Mouse (Mus musculus) limb, embryonic 13.5 days (tissue): ENCODE measurements around the gene Gm27021. TPM values are rescaled to one million over a fixed set of nuclear protein-coding genes. Genes with fewer than 3 reads are reported as not detected.

Source experiments
- ATAC-seq: fragments of 200-750 bp; cut with Nextera tagmentation; 2 replicates; pipeline ENCODE4 v1.8.0; 2017; ENCODE audit warnings: low read depth, moderate number of reproducible peaks, moderate TSS enrichment; ENCODE audit not compliant: low FRiP score
- H3K27ac ChIP-seq: fragments of 300-500 bp; sonication (generic); 2 replicates; pipeline ENCODE4 v1.5.1; 2015; ENCODE audit warnings: inconsistent platforms, mild to moderate bottlenecking, moderate library complexity
- H3K27me3 ChIP-seq: fragments of 300-500 bp; sonication (generic); 2 replicates; pipeline ENCODE4 v1.6.1; 2015; ENCODE audit warnings: mild to moderate bottlenecking, inconsistent platforms
- H3K36me3 ChIP-seq: fragments of 300-500 bp; sonication (generic); 2 replicates; pipeline ENCODE4 v1.6.1; 2015; ENCODE audit warnings: inconsistent platforms, mild to moderate bottlenecking, moderate library complexity
- H3K4me1 ChIP-seq: fragments of 300-500 bp; sonication (generic); 2 replicates; pipeline ENCODE4 v1.6.1; 2015; ENCODE audit warnings: inconsistent platforms
- H3K4me2 ChIP-seq: fragments of 300-500 bp; sonication (generic); replicated peaks from 2 replicates; pipeline ENCODE4 v1.6.1; 2015; ENCODE audit warnings: inconsistent platforms, mild to moderate bottlenecking, moderate library complexity
- H3K4me3 ChIP-seq: fragments of 300-500 bp; sonication (generic); 2 replicates; pipeline ENCODE4 v1.5.1; 2015; ENCODE audit warnings: moderate library complexity, mild to moderate bottlenecking, inconsistent platforms
- H3K9ac ChIP-seq: fragments of 300-500 bp; sonication (generic); 2 replicates; pipeline ENCODE4 v1.6.1; 2015; ENCODE audit warnings: mild to moderate bottlenecking, inconsistent platforms
- H3K9me3 ChIP-seq: fragments of 300-500 bp; sonication (generic); 2 replicates; pipeline ENCODE4 v1.6.1; 2016; ENCODE audit warnings: inconsistent platforms
- WGBS: fragments of 180-500 bp; shearing (Covaris S2); methylation state at CpG from one replicate; pipeline ENCODE4 v1.1.7; 2015; 5-methylcytosine and 5-hydroxymethylcytosine counted together
- polyA plus RNA-seq: library from polyadenylated mRNA; unstranded; fragments of >200 nt; fragmentation: Nextera tagmentation; extraction: Ambion mirVana; gene quantifications from 2 replicates; pipeline ENCODE4 v1.2.1, GENCODE M21; 2015

The Gm27021 gene
- 5.5 and 7.8 TPM in 2 replicates for polyA plus RNA-seq

DNA sequence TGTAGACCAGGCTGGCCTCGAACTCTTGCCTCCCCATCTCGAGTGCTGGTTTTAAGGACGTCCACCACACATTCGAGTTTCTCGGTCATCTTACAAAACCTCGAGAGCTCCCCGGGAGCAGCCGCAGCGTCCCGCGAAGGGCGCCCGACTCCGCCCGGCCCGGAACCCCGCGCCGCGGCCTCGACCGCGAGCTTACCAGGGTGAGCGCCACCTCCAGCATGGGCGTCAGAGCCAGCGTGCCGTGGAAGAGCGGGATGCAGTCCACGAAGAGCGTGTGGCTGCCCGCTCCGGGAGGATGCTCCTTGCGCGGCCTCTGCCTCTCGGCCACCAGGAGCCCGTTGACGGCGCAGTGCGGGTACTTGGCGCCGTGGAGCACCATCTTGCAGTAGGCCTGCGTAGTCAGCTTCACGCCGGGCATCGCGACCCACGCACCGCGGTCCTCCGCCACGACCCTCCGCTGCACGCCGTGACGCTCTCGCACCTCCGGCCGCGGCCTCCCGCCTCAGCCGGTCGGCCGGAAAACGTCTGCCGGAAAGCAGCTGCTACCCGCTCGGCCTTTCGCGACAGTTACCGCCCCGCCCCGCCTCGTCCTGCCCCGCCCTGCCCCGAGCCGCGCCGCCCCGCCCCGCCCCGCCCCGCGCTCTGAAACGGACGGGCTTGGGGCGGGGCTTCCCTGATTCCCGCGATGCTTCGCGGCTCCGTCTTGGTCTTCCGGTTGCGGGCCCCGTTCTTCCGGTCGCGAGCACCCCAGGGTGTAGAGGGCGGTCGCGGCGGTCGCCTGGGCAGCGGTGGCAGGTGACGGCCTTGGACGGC, at the start of gene Gm27021, which contains the start of gene Cox4i1:
Gene Gm27021, minus strand, starts transcription at position 519 of the 813 bp plus-strand sequence.
Gene Cox4i1, plus strand, starts transcription at position 662 of the 813 bp plus-strand sequence.
- WGBS: under 1% methylated on average over 97 of the region's 105 CpGs
- Histone ChIP-seq H3K27me3 (no peaks in the 10 kb centered on the region), H3K4me2 (peak within 1 kb of the TSS; percentile 92), H3K9ac (peak within 1 kb of the TSS; percentile 98), H3K4me3 (peak within 1 kb of the TSS; percentile 97), H3K27ac (peak within 1 kb of the TSS; percentile 87), H3K4me1 (peaks cover 41% of the 10 kb centered on the region), H3K9me3 (no peaks in the 10 kb centered on the region), H3K36me3 (peaks cover 39% of the 10 kb centered on the region)
- ATAC-seq: peak; percentile 92

DNA sequence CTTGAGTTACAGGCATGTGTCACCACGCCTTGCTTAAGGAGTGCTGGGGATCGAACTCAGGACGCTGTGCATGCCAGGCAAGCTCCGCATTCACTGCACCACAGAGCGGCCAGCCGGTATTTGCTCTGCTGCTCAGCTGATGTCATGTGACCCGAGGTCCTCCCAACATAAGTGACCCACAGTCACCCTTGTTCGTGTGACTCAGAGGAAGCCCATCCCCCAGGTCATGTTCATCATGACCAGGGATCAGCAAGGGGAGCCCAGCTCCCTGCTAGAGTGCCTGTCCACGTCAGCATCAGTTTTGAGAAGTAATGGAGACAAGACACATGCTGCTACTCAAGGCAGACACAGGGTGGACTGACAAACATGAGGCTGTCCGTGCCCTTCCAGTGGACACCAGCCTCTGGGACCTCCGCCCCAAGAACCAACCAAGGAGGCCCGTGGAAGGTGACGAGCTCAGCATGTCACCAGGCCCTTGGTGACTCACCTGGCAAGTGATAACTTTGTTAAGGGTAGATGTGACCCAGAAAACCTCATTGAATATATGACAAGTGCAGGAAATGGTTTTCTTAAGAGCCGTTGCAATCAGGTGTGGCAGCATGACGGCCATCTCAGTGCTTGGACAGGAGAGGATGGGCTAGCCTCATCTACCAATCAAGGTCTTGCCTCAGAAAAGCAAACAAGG, 48.3 kb upstream of the Gm27021 start:
- H3K4me2 ChIP-seq: no peak overlapping the region
- H3K4me1 ChIP-seq: peaks cover 7% of the 10 kb centered on the region; the same call in 1 of the 2 replicates
- ATAC-seq: no peak
- no peaks in the 10 kb centered on the region for H3K9me3 ChIP-seq
- no peak overlapping the region for H3K4me3 ChIP-seq
- H3K36me3 ChIP-seq: no peaks in the 10 kb centered on the region
- H3K27ac ChIP-seq: no peak overlapping the region
- 81% methylated on average over 15 of the region's 15 CpGs for WGBS
- no peak overlapping the region for H3K9ac ChIP-seq
- H3K27me3 ChIP-seq: peaks cover 3% of the 10 kb centered on the region; the same call in 1 of the 2 replicates

DNA sequence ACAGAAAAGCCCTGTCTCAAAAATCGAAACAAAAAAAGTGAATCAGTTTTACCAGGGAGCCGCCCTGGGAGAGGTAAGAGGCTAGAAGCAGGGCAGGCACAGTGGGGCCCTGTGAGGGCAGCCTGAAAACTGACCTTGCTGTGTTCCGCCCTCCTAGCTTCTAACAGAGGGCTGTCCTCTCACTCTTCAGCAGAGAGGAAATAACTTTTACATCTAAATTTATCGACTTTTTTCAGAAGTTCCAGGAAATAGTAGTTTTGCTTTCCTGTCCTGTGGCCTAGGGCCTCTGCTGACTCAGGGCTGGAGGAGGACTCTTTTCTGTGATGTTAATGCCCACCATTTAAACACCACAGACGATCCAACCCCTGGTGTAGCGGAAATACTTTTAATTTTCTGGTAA, 47.3 kb upstream of the Gm27021 start:
- Histone ChIP-seq H3K9me3 (no peaks in the 10 kb centered on the region), H3K36me3 (no peaks in the 10 kb centered on the region), H3K4me3 (no peak overlapping the region), H3K27me3 (no peaks in the 10 kb centered on the region), H3K9ac (no peak overlapping the region), H3K4me1 (peaks cover 7% of the 10 kb centered on the region; the same call in 1 of the 2 replicates), H3K4me2 (no peak overlapping the region), H3K27ac (no peak overlapping the region)
- ATAC-seq: no peak
- WGBS: 72% methylated on average over 6 of the region's 6 CpGs

DNA sequence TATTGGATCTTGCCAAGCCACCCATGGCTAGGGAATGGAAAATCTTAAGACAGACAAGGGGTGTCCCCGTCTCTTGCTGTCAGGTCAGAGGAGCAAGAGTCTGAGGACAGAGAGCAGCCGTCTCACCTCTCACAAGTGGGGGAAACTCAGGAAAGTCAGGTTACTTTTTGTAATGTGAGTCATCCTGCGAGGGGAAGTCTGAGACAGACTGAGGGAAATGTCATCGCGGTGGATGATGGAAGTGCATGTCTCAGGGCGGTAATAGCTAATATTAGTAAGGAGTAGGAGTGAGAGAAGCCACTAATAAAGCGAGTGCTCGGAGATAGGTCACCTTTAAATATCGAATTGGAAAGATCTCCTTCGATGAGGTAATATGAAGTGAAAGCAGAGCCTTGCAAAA, 41.3 kb upstream of the Gm27021 start:
- no peaks in the 10 kb centered on the region for H3K9me3 ChIP-seq

DNA sequence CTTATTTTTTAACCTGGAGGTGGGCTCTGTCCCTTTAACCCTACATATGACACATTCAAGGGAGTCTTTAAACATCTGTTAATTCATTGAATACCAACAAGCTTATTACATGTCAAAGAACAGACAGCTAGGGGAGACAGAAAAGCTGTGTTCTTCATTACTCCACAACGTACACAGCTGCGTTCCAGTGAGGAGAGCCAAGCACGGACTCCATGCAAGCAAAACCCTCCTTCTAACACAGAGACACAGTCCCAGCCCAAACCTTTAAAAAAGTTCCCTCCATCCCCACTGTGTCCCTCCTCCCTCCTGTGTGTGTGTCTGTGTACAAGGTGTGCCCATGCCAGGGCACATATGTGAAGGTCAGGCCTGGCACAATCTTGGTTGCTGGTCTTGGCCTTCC, 38.3 kb upstream of the Gm27021 start:
- Histone ChIP-seq H3K9me3 (no peaks in the 10 kb centered on the region), H3K36me3 (no peaks in the 10 kb centered on the region), H3K27me3 (peaks cover 42% of the 10 kb centered on the region), H3K9ac (no peak overlapping the region), H3K4me1 (no peaks in the 10 kb centered on the region), H3K4me3 (no peak overlapping the region), H3K4me2 (no peak overlapping the region), H3K27ac (no peak overlapping the region)
- no peak for ATAC-seq
- 77% methylated on average over 3 of the region's 3 CpGs for WGBS

More for the DNA sequence above, 41.3 kb upstream of the Gm27021 start:
- H3K4me2 ChIP-seq: no peak overlapping the region
- 82% methylated on average over 10 of the region's 10 CpGs for WGBS
- no peaks in the 10 kb centered on the region for H3K36me3 ChIP-seq
- H3K4me3 ChIP-seq: no peak overlapping the region
- no peaks in the 10 kb centered on the region for H3K4me1 ChIP-seq
- H3K27me3 ChIP-seq: peaks cover 16% of the 10 kb centered on the region
- no peak overlapping the region for H3K9ac ChIP-seq
- H3K27ac ChIP-seq: no peak overlapping the region
- ATAC-seq: no peak

DNA sequence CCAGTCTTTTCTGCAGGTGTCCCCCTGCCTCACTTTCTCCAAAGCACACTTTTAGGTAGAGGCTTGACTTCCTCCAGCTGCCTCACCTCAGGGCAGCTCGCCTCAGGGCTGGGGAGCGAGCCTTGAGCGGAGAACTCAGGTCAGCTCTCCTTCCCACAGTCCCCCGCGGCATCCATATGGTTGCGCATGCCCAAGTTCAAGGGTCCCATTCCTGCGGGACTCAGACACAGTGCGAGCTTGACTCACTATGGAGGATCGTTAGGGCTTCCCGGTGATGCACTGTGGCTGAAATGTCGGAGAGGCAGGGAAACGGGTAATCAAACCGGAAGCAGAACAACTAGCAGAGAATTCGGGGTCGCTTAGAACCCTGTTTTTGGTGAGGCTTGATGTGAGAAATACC, 37.3 kb upstream of the Gm27021 start:
- WGBS: 71% methylated on average over 15 of the region's 15 CpGs
- no peak for ATAC-seq
- peaks cover 44% of the 10 kb centered on the region for H3K27me3 ChIP-seq

DNA sequence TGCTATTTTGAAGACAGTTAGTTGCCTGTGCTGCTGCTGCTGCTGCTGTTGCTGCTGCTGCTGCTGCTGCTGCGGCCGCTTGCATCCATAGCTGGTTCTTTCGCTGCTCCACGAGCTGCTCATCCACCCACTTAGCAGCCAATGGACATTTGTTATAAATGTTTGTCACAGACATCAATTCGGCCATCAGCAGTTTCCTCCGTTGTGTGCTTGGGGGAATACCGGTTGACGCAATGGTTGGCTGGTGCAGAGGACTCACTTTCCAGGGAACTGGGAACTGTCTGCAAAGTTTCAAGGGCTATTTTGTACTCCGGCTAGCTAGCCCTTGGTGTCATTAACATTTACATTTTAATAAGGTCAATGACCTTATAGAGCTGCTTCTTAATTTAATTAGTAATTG, 36.3 kb upstream of the Gm27021 start:
- Histone ChIP-seq H3K27ac (no peak overlapping the region), H3K36me3 (no peaks in the 10 kb centered on the region), H3K4me3 (no peak overlapping the region), H3K9me3 (no peaks in the 10 kb centered on the region), H3K27me3 (peaks cover 47% of the 10 kb centered on the region), H3K4me2 (no peak overlapping the region), H3K9ac (no peak overlapping the region), H3K4me1 (no peaks in the 10 kb centered on the region)
- WGBS: 22% methylated on average over 9 of the region's 9 CpGs
- ATAC-seq: no peak

More for the DNA sequence above, 37.3 kb upstream of the Gm27021 start:
- Histone ChIP-seq H3K9ac (no peak overlapping the region), H3K4me3 (no peak overlapping the region), H3K36me3 (no peaks in the 10 kb centered on the region), H3K4me1 (no peaks in the 10 kb centered on the region), H3K9me3 (no peaks in the 10 kb centered on the region), H3K27ac (no peak overlapping the region), H3K4me2 (no peak overlapping the region)

DNA sequence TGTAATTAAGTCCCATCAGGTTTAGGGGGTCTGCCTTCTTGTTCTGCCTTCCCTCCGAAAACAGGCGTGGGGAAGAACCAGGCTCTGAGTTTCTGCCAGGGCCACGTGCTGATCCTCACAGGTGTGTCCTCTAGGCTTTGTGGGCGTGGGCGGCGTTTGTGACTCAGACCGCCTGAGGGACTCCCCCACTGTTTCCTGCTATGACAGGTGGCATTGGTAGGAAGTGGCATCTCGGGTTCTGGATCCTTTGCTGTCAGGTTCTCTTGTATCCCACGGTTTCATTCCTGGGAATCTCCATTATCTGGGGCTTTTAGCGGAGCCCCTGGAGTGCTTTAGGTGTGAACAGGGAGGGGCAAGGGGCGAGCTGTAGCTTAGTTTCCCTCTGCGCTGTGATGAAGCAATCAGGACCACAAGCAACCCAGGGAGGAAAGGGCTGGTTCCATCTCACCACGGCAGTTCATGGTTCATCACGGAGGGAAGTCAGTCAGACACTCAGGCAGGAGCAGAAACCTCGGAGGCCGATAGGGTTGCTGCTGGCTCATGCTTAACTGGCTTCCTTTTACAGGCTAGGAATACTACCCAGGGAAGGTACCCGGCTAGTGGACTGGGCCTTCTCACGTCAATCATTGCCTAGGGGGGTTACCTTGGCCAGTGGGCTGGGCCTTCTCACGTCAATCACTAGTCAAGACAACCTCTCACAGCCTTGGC, 34.0 kb upstream of the Gm27021 start:
- Histone ChIP-seq H3K9me3 (peaks cover 3% of the 10 kb centered on the region; the same call in 1 of the 2 replicates), H3K9ac (no peak overlapping the region), H3K27ac (no peak overlapping the region), H3K27me3 (peaks cover 47% of the 10 kb centered on the region), H3K4me1 (peaks cover 2% of the 10 kb centered on the region; the same call in 1 of the 2 replicates), H3K4me3 (no peak overlapping the region), H3K4me2 (no peak overlapping the region), H3K36me3 (no peaks in the 10 kb centered on the region)
- no peak for ATAC-seq
- WGBS: 37% methylated on average over 19 of the region's 19 CpGs

DNA sequence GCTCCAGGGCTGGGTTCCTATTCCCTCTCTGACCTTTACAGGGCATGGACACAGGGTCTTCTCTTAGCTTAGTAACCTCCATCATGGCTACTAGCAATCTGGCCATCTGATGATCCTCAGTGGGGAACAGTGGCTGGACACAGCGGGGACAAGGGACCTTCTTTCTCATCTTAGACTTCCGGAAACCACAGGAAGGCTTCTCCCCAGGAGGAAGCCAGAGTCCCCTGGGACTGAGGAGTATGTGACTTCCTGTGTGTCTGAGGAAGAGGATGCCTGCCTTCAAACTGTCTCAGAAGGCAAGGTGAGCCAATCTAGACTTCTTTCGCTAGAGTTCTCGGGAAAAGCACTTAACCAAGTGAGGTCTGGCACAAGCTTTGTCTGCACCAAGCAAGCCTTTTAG, 32.2 kb upstream of the Gm27021 start:
- no peak for ATAC-seq
- 79% methylated on average over 4 of the region's 4 CpGs for WGBS
- H3K9me3 ChIP-seq: peaks cover 3% of the 10 kb centered on the region; the same call in 1 of the 2 replicates

DNA sequence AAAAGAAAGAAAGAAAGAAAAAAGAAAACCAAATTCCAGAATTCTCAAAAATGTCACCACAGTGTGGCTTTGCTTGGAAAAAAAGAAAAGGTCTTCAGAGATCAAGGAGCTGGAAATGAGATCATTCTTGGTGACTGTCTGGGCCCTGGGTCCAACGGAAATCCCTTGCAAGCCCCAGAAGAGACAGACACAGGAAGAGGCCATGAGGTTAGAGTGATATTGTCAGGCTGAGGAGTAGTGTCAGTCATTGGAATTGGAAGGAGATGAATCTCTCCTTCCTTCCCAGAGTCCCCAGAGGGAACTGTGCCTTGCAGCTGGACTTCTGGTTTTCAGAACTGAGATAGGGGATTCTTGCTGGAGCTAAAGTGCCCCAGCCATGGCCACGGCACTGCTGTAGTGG, 31.7 kb upstream of the Gm27021 start:
- H3K27me3 ChIP-seq: peaks cover 38% of the 10 kb centered on the region
- 60% methylated on average over 2 of the region's 2 CpGs for WGBS
- H3K4me3 ChIP-seq: no peak overlapping the region
- peaks cover 13% of the 10 kb centered on the region; the same call in 1 of the 2 replicates for H3K4me1 ChIP-seq
- H3K9ac ChIP-seq: no peak overlapping the region
- no peak overlapping the region for H3K4me2 ChIP-seq
- no peak overlapping the region for H3K27ac ChIP-seq
- no peaks in the 10 kb centered on the region for H3K36me3 ChIP-seq
- ATAC-seq: no peak
- peaks cover 3% of the 10 kb centered on the region; the same call in 1 of the 2 replicates for H3K9me3 ChIP-seq

More for the DNA sequence above, 32.2 kb upstream of the Gm27021 start:
- H3K4me3 ChIP-seq: no peak overlapping the region
- H3K4me1 ChIP-seq: peaks cover 13% of the 10 kb centered on the region; the same call in 1 of the 2 replicates
- no peaks in the 10 kb centered on the region for H3K36me3 ChIP-seq
- H3K27me3 ChIP-seq: peaks cover 40% of the 10 kb centered on the region
- H3K9ac ChIP-seq: no peak overlapping the region
- H3K4me2 ChIP-seq: no peak overlapping the region
- H3K27ac ChIP-seq: no peak overlapping the region

DNA sequence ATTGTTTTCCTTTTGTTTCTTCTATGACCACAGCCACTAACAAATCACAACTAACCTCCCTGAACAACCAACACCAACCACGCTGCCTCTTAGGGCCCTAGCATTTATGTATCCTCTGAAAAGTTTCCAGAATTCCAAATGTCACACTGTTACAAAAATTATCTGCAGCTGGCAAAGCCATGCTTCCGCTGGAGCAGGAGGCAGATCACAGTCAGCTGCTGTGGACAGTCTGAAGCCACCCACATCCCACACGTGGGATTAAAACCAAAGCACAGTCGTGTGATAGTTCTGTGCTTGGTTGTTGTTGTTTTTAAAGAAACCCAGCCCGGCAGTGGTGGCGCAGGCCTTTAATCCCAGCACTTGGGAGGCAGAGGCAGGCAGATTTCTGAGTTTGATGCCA, 31.2 kb upstream of the Gm27021 start:
- H3K4me1 ChIP-seq: peaks cover 16% of the 10 kb centered on the region
- peaks cover 3% of the 10 kb centered on the region; the same call in 1 of the 2 replicates for H3K9me3 ChIP-seq
- no peak overlapping the region for H3K4me3 ChIP-seq
- H3K9ac ChIP-seq: no peak overlapping the region
- 71% methylated on average over 6 of the region's 6 CpGs for WGBS
- H3K4me2 ChIP-seq: no peak overlapping the region
- no peak for ATAC-seq
- H3K36me3 ChIP-seq: no peaks in the 10 kb centered on the region
- H3K27me3 ChIP-seq: peaks cover 35% of the 10 kb centered on the region
- no peak overlapping the region for H3K27ac ChIP-seq
